Mouse (Mus musculus): ENCODE data around the gene Arhgdig. TPM values are rescaled to one million over a fixed set of nuclear protein-coding genes. Genes with fewer than 3 reads are reported as not detected.

Arhgdig gene
- polyA plus RNA-seq, 1 experiment = 9.6 TPM

GRCm38 (mm10) chr17:26221508-26221907 is 13.9 kb upstream of the Arhgdig start:
- H3ac ChIP-seq (ENCODE audit: control insufficient read depth, insufficient read length, low read depth) = no peak overlapping the region

GRCm38 (mm10) chr17:26212681-26213080 is 5.1 kb upstream of the Arhgdig start:
- no peak overlapping the region for H3ac ChIP-seq (ENCODE audit: control insufficient read depth, insufficient read length, low read depth)
- no peaks in the 10 kb centered on the region for H3K79me2 ChIP-seq (ENCODE audit: control insufficient read depth, insufficient read depth)
- H3K79me3 ChIP-seq (ENCODE audit: low read depth) = no peaks in the 10 kb centered on the region
- H3K36me3 ChIP-seq (ENCODE audit: control insufficient read depth, insufficient read depth) = peaks cover 1% of the 10 kb centered on the region
- no peak overlapping the region for H3K4me3 ChIP-seq (ENCODE audit: insufficient read depth, poor library complexity, severe bottlenecking)
- TF ChIP-seq CEBPB (IDR thresholded peaks at IDR 0.05; ENCODE audit: low read depth) (no peak), MYOD1 (IDR thresholded peaks at IDR 0.05; ENCODE audit: control insufficient read depth, insufficient read length, low read depth) (no peak), FOSL1 (IDR thresholded peaks at IDR 0.05; ENCODE audit: insufficient read depth, low read length, poor library complexity, severe bottlenecking) (no peak), CTCF (IDR thresholded peaks at IDR 0.05; ENCODE audit: control insufficient read depth, insufficient read depth, insufficient read length) (no peak), MYOG (IDR thresholded peaks at IDR 0.05; ENCODE audit: control insufficient read depth, extremely low read depth, insufficient read length) (no peak), MAX (IDR thresholded peaks at IDR 0.05) (no peak), USF1 (IDR thresholded peaks at IDR 0.05; ENCODE audit: low read depth) (no peak)
- H3K27me3 ChIP-seq (ENCODE audit: control insufficient read depth, insufficient read depth, insufficient read length) = no peaks in the 10 kb centered on the region

More at GRCm38 (mm10) chr17:26221508-26221907, 13.9 kb upstream of the Arhgdig start:
- H3K79me3 ChIP-seq (ENCODE audit: low read depth) = no peaks in the 10 kb centered on the region
- H3K36me3 ChIP-seq (ENCODE audit: control insufficient read depth, insufficient read depth) = peaks cover 5% of the 10 kb centered on the region
- H3K79me2 ChIP-seq (ENCODE audit: control insufficient read depth, insufficient read depth) = no peaks in the 10 kb centered on the region
- no peak for TF ChIP-seq FOSL1 (IDR thresholded peaks at IDR 0.05; ENCODE audit: insufficient read depth, low read length, poor library complexity, severe bottlenecking)
- TF ChIP-seq MYOD1 (IDR thresholded peaks at IDR 0.05; ENCODE audit: control insufficient read depth, insufficient read length, low read depth) = no peak
- no peak for TF ChIP-seq USF1 (IDR thresholded peaks at IDR 0.05; ENCODE audit: low read depth)
- TF ChIP-seq CTCF (IDR thresholded peaks at IDR 0.05; ENCODE audit: control insufficient read depth, insufficient read depth, insufficient read length) = no peak
- TF ChIP-seq MAX (IDR thresholded peaks at IDR 0.05) = no peak
- TF ChIP-seq MYOG (IDR thresholded peaks at IDR 0.05; ENCODE audit: control insufficient read depth, extremely low read depth, insufficient read length) = no peak
- TF ChIP-seq CEBPB (IDR thresholded peaks at IDR 0.05; ENCODE audit: low read depth) = no peak
- no peak overlapping the region for H3K4me3 ChIP-seq (ENCODE audit: insufficient read depth, poor library complexity, severe bottlenecking)
- no peaks in the 10 kb centered on the region for H3K27me3 ChIP-seq (ENCODE audit: control insufficient read depth, insufficient read depth, insufficient read length)

GRCm38 (mm10) chr17:26212241-26212640 is 4.7 kb upstream of the Arhgdig start:
- Histone ChIP-seq H3K4me3 (ENCODE audit: insufficient read depth, poor library complexity, severe bottlenecking) (no peak overlapping the region), H3K27me3 (ENCODE audit: control insufficient read depth, insufficient read depth, insufficient read length) (no peaks in the 10 kb centered on the region), H3K79me2 (ENCODE audit: control insufficient read depth, insufficient read depth) (no peaks in the 10 kb centered on the region), H3K36me3 (ENCODE audit: control insufficient read depth, insufficient read depth) (no peaks in the 10 kb centered on the region), H3K79me3 (ENCODE audit: low read depth) (no peaks in the 10 kb centered on the region), H3ac (ENCODE audit: control insufficient read depth, insufficient read length, low read depth) (no peak overlapping the region)
- TF ChIP-seq CTCF (IDR thresholded peaks at IDR 0.05; ENCODE audit: control insufficient read depth, insufficient read depth, insufficient read length) = no peak
- TF ChIP-seq MAX (IDR thresholded peaks at IDR 0.05) = no peak
- no peak for TF ChIP-seq MYOG (IDR thresholded peaks at IDR 0.05; ENCODE audit: control insufficient read depth, extremely low read depth, insufficient read length)

- H3K36me3 ChIP-seq (ENCODE audit: control insufficient read depth, insufficient read depth) = no peaks in the 10 kb centered on the region
- H3K79me3 ChIP-seq (ENCODE audit: low read depth) = no peaks in the 10 kb centered on the region
- no peak for TF ChIP-seq MAX (IDR thresholded peaks at IDR 0.05)
- no peak for TF ChIP-seq MYOG (IDR thresholded peaks at IDR 0.05; ENCODE audit: control insufficient read depth, extremely low read depth, insufficient read length)
- no peak for TF ChIP-seq FOSL1 (IDR thresholded peaks at IDR 0.05; ENCODE audit: insufficient read depth, low read length, poor library complexity, severe bottlenecking)
- no peak for TF ChIP-seq CEBPB (IDR thresholded peaks at IDR 0.05; ENCODE audit: low read depth)
- no peak for TF ChIP-seq CTCF (IDR thresholded peaks at IDR 0.05; ENCODE audit: control insufficient read depth, insufficient read depth, insufficient read length)
- peak; percentile 54 for TF ChIP-seq MYOD1 (IDR thresholded peaks at IDR 0.05; ENCODE audit: control insufficient read depth, insufficient read length, low read depth)
- TF ChIP-seq USF1 (IDR thresholded peaks at IDR 0.05; ENCODE audit: low read depth) = no peak
- no peaks in the 10 kb centered on the region for H3K79me2 ChIP-seq (ENCODE audit: control insufficient read depth, insufficient read depth)
- no peak overlapping the region for H3ac ChIP-seq (ENCODE audit: control insufficient read depth, insufficient read length, low read depth)
- no peaks in the 10 kb centered on the region for H3K27me3 ChIP-seq (ENCODE audit: control insufficient read depth, insufficient read depth, insufficient read length)
- no peak overlapping the region for H3K4me3 ChIP-seq (ENCODE audit: insufficient read depth, poor library complexity, severe bottlenecking)
These were observed 1.2 kb downstream of the Arhgdig start for GRCm38 (mm10) chr17:26206392-26206791.

GRCm38 (mm10) chr17:26204766-26205165 is 2.8 kb downstream of the Arhgdig start:
- H3K27me3 ChIP-seq (ENCODE audit: control insufficient read depth, insufficient read depth, insufficient read length) = no peaks in the 10 kb centered on the region

GRCm38 (mm10) chr17:26203321-26203811 is 4.2 kb downstream of the Arhgdig start:
- Histone ChIP-seq H3K27me3 (ENCODE audit: control insufficient read depth, insufficient read depth, insufficient read length) (no peaks in the 10 kb centered on the region), H3K79me2 (ENCODE audit: control insufficient read depth, insufficient read depth) (no peaks in the 10 kb centered on the region), H3K36me3 (ENCODE audit: control insufficient read depth, insufficient read depth) (no peaks in the 10 kb centered on the region), H3K4me3 (ENCODE audit: insufficient read depth, poor library complexity, severe bottlenecking) (peak overlapping the region; percentile 18), H3ac (ENCODE audit: control insufficient read depth, insufficient read length, low read depth) (peak overlapping the region; percentile 54), H3K79me3 (ENCODE audit: low read depth) (no peaks in the 10 kb centered on the region)
- TF ChIP-seq CEBPB (IDR thresholded peaks at IDR 0.05; ENCODE audit: low read depth) (no peak), MYOG (IDR thresholded peaks at IDR 0.05; ENCODE audit: control insufficient read depth, extremely low read depth, insufficient read length) (no peak), MAX (IDR thresholded peaks at IDR 0.05) (no peak), USF1 (IDR thresholded peaks at IDR 0.05; ENCODE audit: low read depth) (no peak), FOSL1 (IDR thresholded peaks at IDR 0.05; ENCODE audit: insufficient read depth, low read length, poor library complexity, severe bottlenecking) (no peak), MYOD1 (IDR thresholded peaks at IDR 0.05; ENCODE audit: control insufficient read depth, insufficient read length, low read depth) (no peak), CTCF (IDR thresholded peaks at IDR 0.05; ENCODE audit: control insufficient read depth, insufficient read depth, insufficient read length) (no peak)

More at GRCm38 (mm10) chr17:26204766-26205165, 2.8 kb downstream of the Arhgdig start:
- Histone ChIP-seq H3K4me3 (ENCODE audit: insufficient read depth, poor library complexity, severe bottlenecking) (no peak overlapping the region), H3K79me3 (ENCODE audit: low read depth) (no peaks in the 10 kb centered on the region), H3K36me3 (ENCODE audit: control insufficient read depth, insufficient read depth) (no peaks in the 10 kb centered on the region), H3K79me2 (ENCODE audit: control insufficient read depth, insufficient read depth) (no peaks in the 10 kb centered on the region), H3ac (ENCODE audit: control insufficient read depth, insufficient read length, low read depth) (no peak overlapping the region)
- no peak for TF ChIP-seq CTCF (IDR thresholded peaks at IDR 0.05; ENCODE audit: control insufficient read depth, insufficient read depth, insufficient read length)
- no peak for TF ChIP-seq USF1 (IDR thresholded peaks at IDR 0.05; ENCODE audit: low read depth)
- no peak for TF ChIP-seq MAX (IDR thresholded peaks at IDR 0.05)
- no peak for TF ChIP-seq MYOD1 (IDR thresholded peaks at IDR 0.05; ENCODE audit: control insufficient read depth, insufficient read length, low read depth)
- no peak for TF ChIP-seq MYOG (IDR thresholded peaks at IDR 0.05; ENCODE audit: control insufficient read depth, extremely low read depth, insufficient read length)
- TF ChIP-seq FOSL1 (IDR thresholded peaks at IDR 0.05; ENCODE audit: insufficient read depth, low read length, poor library complexity, severe bottlenecking) = no peak
- no peak for TF ChIP-seq CEBPB (IDR thresholded peaks at IDR 0.05; ENCODE audit: low read depth)

Measured in C2C12 (cell line).